Mouse (Mus musculus) heart, embryonic 13.5 days (tissue): ENCODE data around the gene Sycp2l. TPM values are rescaled to one million over a fixed set of nuclear protein-coding genes. Genes with fewer than 3 reads are reported as not detected.

Experiments used
- ATAC-seq: fragments of 200-750 bp; cut with Nextera tagmentation; 2 replicates; pipeline ENCODE4 v1.8.0; 2017; ENCODE audit warnings: moderate TSS enrichment; ENCODE audit not compliant: insufficient number of reproducible peaks, low FRiP score, low TSS enrichment; ENCODE audit errors: extremely low read depth
- H3K27ac ChIP-seq: fragments of 300-500 bp; sonication (generic); replicated peaks from 2 replicates; pipeline ENCODE4 v1.5.1; 2015; ENCODE audit warnings: moderate library complexity, mild to moderate bottlenecking, inconsistent platforms
- H3K27me3 ChIP-seq: fragments of 300-500 bp; sonication (generic); replicated peaks from 2 replicates; pipeline ENCODE4 v1.6.1; 2015; ENCODE audit warnings: mild to moderate bottlenecking, inconsistent platforms
- H3K36me3 ChIP-seq: fragments of 300-500 bp; sonication (generic); 2 replicates; pipeline ENCODE4 v1.6.1; 2015; ENCODE audit warnings: mild to moderate bottlenecking, inconsistent platforms
- H3K4me1 ChIP-seq: fragments of 300-500 bp; sonication (generic); 2 replicates; pipeline ENCODE4 v1.6.1; 2015; ENCODE audit warnings: inconsistent platforms
- H3K4me2 ChIP-seq: fragments of 300-500 bp; sonication (generic); 2 replicates; pipeline ENCODE4 v1.6.1; 2015; ENCODE audit warnings: inconsistent platforms, mild to moderate bottlenecking, moderate library complexity
- H3K4me3 ChIP-seq: fragments of 300-500 bp; sonication (generic); 2 replicates; pipeline ENCODE4 v1.5.1; 2015; ENCODE audit warnings: moderate library complexity, mild to moderate bottlenecking, inconsistent platforms
- H3K9ac ChIP-seq: fragments of 300-500 bp; sonication (generic); 2 replicates; pipeline ENCODE4 v1.6.1; 2015; ENCODE audit warnings: inconsistent platforms, mild to moderate bottlenecking, moderate library complexity
- H3K9me3 ChIP-seq: fragments of 300-500 bp; sonication (generic); 2 replicates; pipeline ENCODE4 v1.6.1; 2016; ENCODE audit warnings: inconsistent platforms
- WGBS: fragments of 180-500 bp; shearing (Covaris S2); methylation state at CpG from one replicate; pipeline ENCODE4 v1.1.7; 2015; ENCODE audit warnings: mixed read lengths; 5-methylcytosine and 5-hydroxymethylcytosine counted together
- polyA plus RNA-seq: library from polyadenylated mRNA; unstranded; fragments of >200 nt; fragmentation: Nextera tagmentation; extraction: Ambion mirVana; gene quantifications from 2 replicates; pipeline ENCODE4 v1.2.1, GENCODE M21; 2015

The Sycp2l gene
- 0.17 TPM in 1 of 2 replicates, not detected in the other for polyA plus RNA-seq

GRCm38 (mm10) chr13:41113940-41114339 lies at the start of gene Sycp2l:
Gene Sycp2l, plus strand, starts transcription at chr13:41114307.
- ATAC-seq: no peak
- Histone ChIP-seq H3K4me3 (peak within 1 kb of the TSS; percentile 34), H3K36me3 (no peaks in the 10 kb centered on the region), H3K4me2 (peak within 1 kb of the TSS; percentile 62), H3K4me1 (peaks cover 6% of the 10 kb centered on the region; the same call in 1 of the 2 replicates), H3K27ac (no peak within 1 kb of the TSS), H3K9me3 (no peaks in the 10 kb centered on the region), H3K9ac (no peak within 1 kb of the TSS), H3K27me3 (peaks cover 48% of the 10 kb centered on the region)
- 32% methylated on average over 14 of the region's 14 CpGs for WGBS

- Histone ChIP-seq H3K9ac (no peak overlapping the region), H3K27ac (no peak overlapping the region), H3K9me3 (no peaks in the 10 kb centered on the region), H3K4me2 (no peak overlapping the region), H3K4me1 (no peaks in the 10 kb centered on the region), H3K27me3 (no peaks in the 10 kb centered on the region), H3K36me3 (no peaks in the 10 kb centered on the region), H3K4me3 (no peak overlapping the region)
- ATAC-seq: no peak
- WGBS: 93% methylated on average over 4 of the region's 4 CpGs
Measured at GRCm38 (mm10) chr13:41067618-41068017, 46.5 kb upstream of the Sycp2l start.

- WGBS: 81% methylated on average over 11 of the region's 11 CpGs
- Histone ChIP-seq H3K9me3 (no peaks in the 10 kb centered on the region), H3K36me3 (no peaks in the 10 kb centered on the region), H3K4me1 (no peaks in the 10 kb centered on the region), H3K4me2 (no peak overlapping the region), H3K9ac (no peak overlapping the region), H3K4me3 (no peak overlapping the region), H3K27me3 (no peaks in the 10 kb centered on the region), H3K27ac (no peak overlapping the region)
- ATAC-seq: no peak
Measured at GRCm38 (mm10) chr13:41071617-41072016, 42.5 kb upstream of the Sycp2l start.

GRCm38 (mm10) chr13:41073819-41074218 lies 40.3 kb upstream of the Sycp2l start:
- no peak overlapping the region for H3K4me3 ChIP-seq
- no peak overlapping the region for H3K9ac ChIP-seq
- no peak overlapping the region for H3K27ac ChIP-seq
- H3K36me3 ChIP-seq: no peaks in the 10 kb centered on the region
- no peak overlapping the region for H3K4me2 ChIP-seq
- peaks cover 16% of the 10 kb centered on the region for H3K27me3 ChIP-seq
- ATAC-seq: no peak
- peaks cover 2% of the 10 kb centered on the region; the same call in 1 of the 2 replicates for H3K4me1 ChIP-seq
- H3K9me3 ChIP-seq: no peaks in the 10 kb centered on the region
- 81% methylated on average over 5 of the region's 5 CpGs for WGBS

GRCm38 (mm10) chr13:41077921-41078320 lies 36.2 kb upstream of the Sycp2l start:
- H3K4me3 ChIP-seq: no peak overlapping the region
- peaks cover 10% of the 10 kb centered on the region for H3K4me1 ChIP-seq
- H3K27ac ChIP-seq: no peak overlapping the region
- no peak for ATAC-seq
- H3K27me3 ChIP-seq: peaks cover 38% of the 10 kb centered on the region
- H3K9ac ChIP-seq: no peak overlapping the region
- no peaks in the 10 kb centered on the region for H3K36me3 ChIP-seq
- WGBS: 59% methylated on average over 9 of the region's 9 CpGs
- H3K9me3 ChIP-seq: no peaks in the 10 kb centered on the region
- H3K4me2 ChIP-seq: no peak overlapping the region

GRCm38 (mm10) chr13:41078690-41079420 lies 35.3 kb upstream of the Sycp2l start:
- no peaks in the 10 kb centered on the region for H3K9me3 ChIP-seq
- 8% methylated on average over 24 of the region's 24 CpGs for WGBS
- peaks cover 10% of the 10 kb centered on the region for H3K4me1 ChIP-seq
- peak overlapping the region; percentile 57 for H3K4me3 ChIP-seq
- no peaks in the 10 kb centered on the region for H3K36me3 ChIP-seq
- peaks cover 38% of the 10 kb centered on the region for H3K27me3 ChIP-seq
- H3K27ac ChIP-seq: no peak overlapping the region
- ATAC-seq: no peak; the same call in 1 of the 2 replicates
- H3K9ac ChIP-seq: peak overlapping the region; percentile 62
- H3K4me2 ChIP-seq: peak overlapping the region; percentile 83

- H3K27ac ChIP-seq: no peak within 1 kb of the TSS
- H3K9ac ChIP-seq: peak within 1 kb of the TSS; percentile 62
- peak within 1 kb of the TSS; percentile 57 for H3K4me3 ChIP-seq
- no peaks in the 10 kb centered on the region for H3K36me3 ChIP-seq
- no peaks in the 10 kb centered on the region for H3K9me3 ChIP-seq
- under 1% methylated on average over 40 of the region's 40 CpGs for WGBS
- ATAC-seq: peak; percentile 80
- peak within 1 kb of the TSS; percentile 83 for H3K4me2 ChIP-seq
- peaks cover 10% of the 10 kb centered on the region for H3K4me1 ChIP-seq
- H3K27me3 ChIP-seq: peaks cover 38% of the 10 kb centered on the region
Measured at GRCm38 (mm10) chr13:41079421-41079780, 34.7 kb upstream of the Sycp2l start, which contains the start of gene Mak. Gene Mak, minus strand, starts transcription at chr13:41079706.

- Histone ChIP-seq H3K4me2 (peak overlapping the region; percentile 83), H3K27ac (no peak overlapping the region), H3K27me3 (peaks cover 38% of the 10 kb centered on the region), H3K9me3 (no peaks in the 10 kb centered on the region), H3K4me1 (peaks cover 10% of the 10 kb centered on the region), H3K9ac (no peak overlapping the region), H3K4me3 (0 out of 2 replicates have a peak overlapping the region, but pooled peaks have one; percentile 57), H3K36me3 (no peaks in the 10 kb centered on the region)
- WGBS: 55% methylated on average over 5 of the region's 5 CpGs
- no peak for ATAC-seq
Measured at GRCm38 (mm10) chr13:41079859-41080258, 34.2 kb upstream of the Sycp2l start.

GRCm38 (mm10) chr13:41080700-41081099 lies 33.4 kb upstream of the Sycp2l start:
- Histone ChIP-seq H3K4me3 (no peak overlapping the region), H3K27me3 (peaks cover 38% of the 10 kb centered on the region), H3K27ac (no peak overlapping the region), H3K4me2 (no peak overlapping the region), H3K9me3 (no peaks in the 10 kb centered on the region), H3K9ac (no peak overlapping the region), H3K36me3 (no peaks in the 10 kb centered on the region), H3K4me1 (peaks cover 10% of the 10 kb centered on the region)
- WGBS: 86% methylated on average over 6 of the region's 6 CpGs
- no peak for ATAC-seq

GRCm38 (mm10) chr13:41084521-41084920 lies 29.6 kb upstream of the Sycp2l start:
- 70% methylated on average over 3 of the region's 3 CpGs for WGBS
- peaks cover under 1% of the 10 kb centered on the region for H3K4me1 ChIP-seq
- ATAC-seq: no peak
- H3K4me2 ChIP-seq: no peak overlapping the region
- H3K9ac ChIP-seq: no peak overlapping the region
- no peaks in the 10 kb centered on the region for H3K9me3 ChIP-seq
- peaks cover 15% of the 10 kb centered on the region for H3K27me3 ChIP-seq
- H3K4me3 ChIP-seq: no peak overlapping the region
- no peaks in the 10 kb centered on the region for H3K36me3 ChIP-seq
- H3K27ac ChIP-seq: no peak overlapping the region

GRCm38 (mm10) chr13:41085140-41085539 lies 29.0 kb upstream of the Sycp2l start:
- Histone ChIP-seq H3K4me2 (no peak overlapping the region), H3K27ac (no peak overlapping the region), H3K4me3 (no peak overlapping the region), H3K36me3 (no peaks in the 10 kb centered on the region), H3K4me1 (no peaks in the 10 kb centered on the region), H3K9ac (no peak overlapping the region), H3K9me3 (no peaks in the 10 kb centered on the region), H3K27me3 (peaks cover 11% of the 10 kb centered on the region)
- no peak for ATAC-seq
- 12% methylated on average over 2 of the region's 2 CpGs for whole genome bisulfite sequencing

- Histone ChIP-seq H3K9me3 (no peaks in the 10 kb centered on the region), H3K36me3 (no peaks in the 10 kb centered on the region), H3K27ac (no peak overlapping the region), H3K4me3 (no peak overlapping the region), H3K4me2 (no peak overlapping the region), H3K27me3 (peaks cover 19% of the 10 kb centered on the region; the same call in 1 of the 2 replicates), H3K9ac (no peak overlapping the region), H3K4me1 (no peaks in the 10 kb centered on the region)
- ATAC-seq: no peak
Measured at GRCm38 (mm10) chr13:41088746-41089145, 25.4 kb upstream of the Sycp2l start.
